Mouse (Mus musculus) limb, embryonic 15.5 days (tissue): ENCODE data around the gene Lypd6. TPM values are rescaled to one million over a fixed set of nuclear protein-coding genes. Genes with fewer than 3 reads are reported as not detected.

Experiments
- ATAC-seq: fragments of 200-750 bp; cut with Nextera tagmentation; 2 replicates; pipeline ENCODE4 v1.8.0; 2017; ENCODE audit warnings: low read depth, moderate TSS enrichment; ENCODE audit not compliant: insufficient number of reproducible peaks, low FRiP score, low TSS enrichment
- H3K27ac ChIP-seq: fragments of 300-500 bp; sonication (generic); 2 replicates; pipeline ENCODE4 v1.5.1; 2015; ENCODE audit warnings: moderate library complexity, mild to moderate bottlenecking, inconsistent platforms
- H3K27me3 ChIP-seq: fragments of 300-500 bp; sonication (generic); 2 replicates; pipeline ENCODE4 v1.6.1; 2015; ENCODE audit warnings: inconsistent platforms
- H3K36me3 ChIP-seq: fragments of 300-500 bp; sonication (generic); 2 replicates; pipeline ENCODE4 v1.6.1; 2015; ENCODE audit warnings: inconsistent platforms
- H3K4me1 ChIP-seq: fragments of 300-500 bp; sonication (generic); 2 replicates; pipeline ENCODE4 v1.6.1; 2015; ENCODE audit warnings: inconsistent platforms
- H3K4me2 ChIP-seq: fragments of 300-500 bp; sonication (generic); 2 replicates; pipeline ENCODE4 v1.6.1; 2015; ENCODE audit warnings: mild to moderate bottlenecking, inconsistent platforms
- H3K4me3 ChIP-seq: fragments of 300-500 bp; sonication (generic); 2 replicates; pipeline ENCODE4 v1.5.1; 2015; ENCODE audit warnings: mild to moderate bottlenecking, inconsistent platforms
- H3K9ac ChIP-seq: fragments of 300-500 bp; sonication (generic); 2 replicates; pipeline ENCODE4 v1.6.1; 2015; ENCODE audit warnings: inconsistent platforms
- H3K9me3 ChIP-seq: fragments of 300-500 bp; sonication (generic); 2 replicates; pipeline ENCODE4 v1.6.1; 2016; ENCODE audit warnings: inconsistent platforms
- whole genome bisulfite sequencing: fragments of 180-500 bp; shearing (Covaris S2); methylation state at CpG from one replicate; pipeline ENCODE4 v1.1.7; 2015; 5-methylcytosine and 5-hydroxymethylcytosine counted together
- polyA plus RNA-seq: library from polyadenylated mRNA; unstranded; fragments of >200 nt; fragmentation: Nextera tagmentation; extraction: Ambion mirVana; gene quantifications from 2 replicates; pipeline ENCODE4 v1.2.1, GENCODE M21; 2015

The Lypd6 gene
- polyA plus RNA-seq, 1 experiment from 2014 or later = 13.2 TPM

DNA sequence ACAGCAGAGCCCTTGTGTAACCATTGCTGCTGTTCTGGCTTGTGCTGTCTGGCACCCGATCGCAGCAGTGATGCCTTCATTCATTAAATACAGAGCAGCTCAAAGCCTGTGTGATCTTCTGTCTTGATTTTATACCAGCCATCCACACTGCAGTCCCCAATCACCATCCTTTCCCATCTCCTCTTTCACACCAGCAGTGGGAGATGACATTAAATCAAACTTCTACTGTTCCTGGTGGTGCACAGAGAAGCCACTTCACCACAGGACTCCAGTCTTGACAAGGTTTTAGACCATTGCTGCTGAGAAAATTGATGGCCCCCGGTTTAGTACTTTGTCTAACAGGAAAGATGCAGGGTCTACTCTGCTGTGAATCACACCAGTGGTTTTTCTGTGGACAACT lies 44.9 kb downstream of the Lypd6 start:
- Histone ChIP-seq H3K27ac (no peak overlapping the region), H3K36me3 (no peaks in the 10 kb centered on the region), H3K27me3 (no peaks in the 10 kb centered on the region), H3K4me3 (no peak overlapping the region), H3K9ac (no peak overlapping the region), H3K9me3 (no peaks in the 10 kb centered on the region), H3K4me1 (peaks cover 7% of the 10 kb centered on the region), H3K4me2 (no peak overlapping the region)
- no peak for ATAC-seq
- 79% methylated on average over 3 of the region's 3 CpGs for WGBS

GRCm38 (mm10) chr2:50111609-50112008 lies 45.4 kb downstream of the Lypd6 start:
- H3K9ac ChIP-seq = no peak overlapping the region
- H3K27me3 ChIP-seq = no peaks in the 10 kb centered on the region
- ATAC-seq = no peak
- H3K4me2 ChIP-seq = no peak overlapping the region
- H3K9me3 ChIP-seq = no peaks in the 10 kb centered on the region
- H3K4me3 ChIP-seq = no peak overlapping the region
- H3K4me1 ChIP-seq = peaks cover 7% of the 10 kb centered on the region
- WGBS = 55% methylated on average over 1 of the region's 1 CpGs
- H3K36me3 ChIP-seq = no peaks in the 10 kb centered on the region
- H3K27ac ChIP-seq = no peak overlapping the region

- WGBS = 88% methylated on average over 5 of the region's 5 CpGs
- Histone ChIP-seq H3K36me3 (no peaks in the 10 kb centered on the region), H3K27ac (no peak overlapping the region), H3K4me2 (no peak overlapping the region), H3K9ac (no peak overlapping the region), H3K27me3 (no peaks in the 10 kb centered on the region), H3K9me3 (no peaks in the 10 kb centered on the region), H3K4me3 (no peak overlapping the region), H3K4me1 (peaks cover 7% of the 10 kb centered on the region)
- no peak for ATAC-seq
These were observed 46.2 kb downstream of the Lypd6 start for GRCm38 (mm10) chr2:50112427-50112826.

GRCm38 (mm10) chr2:50119101-50119500 lies 52.9 kb downstream of the Lypd6 start:
- 90% methylated on average over 7 of the region's 7 CpGs for WGBS
- no peak overlapping the region for H3K9ac ChIP-seq

DNA sequence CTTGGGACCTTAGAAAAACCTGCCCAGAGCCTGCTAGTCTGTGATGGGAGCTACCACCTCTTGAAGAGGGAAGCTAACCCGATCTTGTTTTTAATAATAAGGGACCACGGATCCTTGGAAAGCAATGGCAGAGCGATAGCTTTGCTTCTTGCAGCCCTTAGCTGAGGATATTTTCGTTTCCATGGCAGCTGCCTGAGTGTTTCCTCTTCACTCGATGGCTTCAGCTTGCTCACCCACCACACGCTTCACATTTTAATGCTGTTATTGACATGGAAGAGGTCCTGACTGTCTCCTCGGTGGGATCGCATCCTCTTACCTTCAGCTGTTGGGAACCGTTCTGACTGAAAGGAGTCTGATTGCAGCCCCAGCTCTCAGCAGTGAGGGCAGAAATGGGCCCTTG lies 54.6 kb downstream of the Lypd6 start:
- Histone ChIP-seq H3K4me2 (no peak overlapping the region), H3K27ac (no peak overlapping the region), H3K9ac (no peak overlapping the region), H3K27me3 (no peaks in the 10 kb centered on the region), H3K4me1 (0 out of 2 replicates have a peak, but pooled peaks cover 6% of the 10 kb centered on the region), H3K36me3 (no peaks in the 10 kb centered on the region), H3K4me3 (no peak overlapping the region), H3K9me3 (no peaks in the 10 kb centered on the region)
- no peak for ATAC-seq
- 80% methylated on average over 9 of the region's 9 CpGs for WGBS

More at GRCm38 (mm10) chr2:50119101-50119500, 52.9 kb downstream of the Lypd6 start:
- no peaks in the 10 kb centered on the region for H3K27me3 ChIP-seq
- H3K36me3 ChIP-seq = no peaks in the 10 kb centered on the region
- no peaks in the 10 kb centered on the region for H3K9me3 ChIP-seq
- H3K4me3 ChIP-seq = no peak overlapping the region
- H3K27ac ChIP-seq = no peak overlapping the region
- no peak for ATAC-seq
- H3K4me1 ChIP-seq = 0 out of 2 replicates have a peak, but pooled peaks cover 6% of the 10 kb centered on the region
- H3K4me2 ChIP-seq = no peak overlapping the region

- no peak overlapping the region for H3K4me2 ChIP-seq
- 0 out of 2 replicates have a peak, but pooled peaks cover 10% of the 10 kb centered on the region for H3K4me1 ChIP-seq
- H3K9ac ChIP-seq = no peak overlapping the region
- H3K27ac ChIP-seq = no peak overlapping the region
- H3K27me3 ChIP-seq = no peaks in the 10 kb centered on the region
- 40% methylated on average over 5 of the region's 5 CpGs for WGBS
- no peak for ATAC-seq
- no peak overlapping the region for H3K4me3 ChIP-seq
- no peaks in the 10 kb centered on the region for H3K9me3 ChIP-seq
- H3K36me3 ChIP-seq = no peaks in the 10 kb centered on the region
These were observed 57.1 kb downstream of the Lypd6 start for GRCm38 (mm10) chr2:50123376-50123775.

- ATAC-seq = no peak
- Histone ChIP-seq H3K27ac (no peak overlapping the region), H3K9me3 (no peaks in the 10 kb centered on the region), H3K36me3 (no peaks in the 10 kb centered on the region), H3K4me1 (0 out of 2 replicates have a peak, but pooled peaks cover 8% of the 10 kb centered on the region), H3K4me3 (no peak overlapping the region), H3K27me3 (no peaks in the 10 kb centered on the region), H3K4me2 (no peak overlapping the region), H3K9ac (no peak overlapping the region)
- WGBS = 76% methylated on average over 9 of the region's 9 CpGs
These were observed 61.4 kb downstream of the Lypd6 start for GRCm38 (mm10) chr2:50127513-50128175.

- no peak for ATAC-seq
- no peak overlapping the region for H3K9ac ChIP-seq
- H3K27ac ChIP-seq = no peak overlapping the region
- no peak overlapping the region for H3K4me2 ChIP-seq
- 74% methylated on average over 12 of the region's 12 CpGs for WGBS
- no peak overlapping the region for H3K4me3 ChIP-seq
- H3K4me1 ChIP-seq = 0 out of 2 replicates have a peak, but pooled peaks cover 6% of the 10 kb centered on the region
- H3K27me3 ChIP-seq = no peaks in the 10 kb centered on the region
- no peaks in the 10 kb centered on the region for H3K36me3 ChIP-seq
- no peaks in the 10 kb centered on the region for H3K9me3 ChIP-seq
These were observed 62.4 kb downstream of the Lypd6 start for GRCm38 (mm10) chr2:50128322-50129277.

DNA sequence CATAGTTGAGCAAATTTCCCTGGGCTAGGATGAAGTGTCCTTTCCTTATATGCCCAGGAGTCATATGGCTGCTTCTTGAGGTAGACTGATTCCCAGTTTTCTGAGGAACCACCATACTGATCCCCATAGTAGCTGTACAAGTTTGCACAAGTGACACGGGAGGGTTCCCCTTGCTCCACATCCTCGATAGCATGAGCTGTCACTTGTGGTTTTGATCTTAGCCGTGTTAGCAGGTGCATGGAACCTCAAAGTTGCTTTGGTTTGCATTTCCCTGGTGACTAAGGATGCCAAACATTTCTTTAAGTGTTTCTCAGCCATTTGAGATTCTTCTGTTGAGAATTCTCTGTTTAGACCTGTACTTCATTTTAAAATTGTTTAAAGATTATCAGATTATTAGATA lies 64.4 kb downstream of the Lypd6 start:
- Histone ChIP-seq H3K4me3 (no peak overlapping the region), H3K4me2 (no peak overlapping the region), H3K4me1 (0 out of 2 replicates have a peak, but pooled peaks cover 4% of the 10 kb centered on the region), H3K27me3 (no peaks in the 10 kb centered on the region), H3K27ac (no peak overlapping the region), H3K9ac (no peak overlapping the region), H3K36me3 (no peaks in the 10 kb centered on the region), H3K9me3 (no peaks in the 10 kb centered on the region)
- 75% methylated on average over 3 of the region's 3 CpGs for WGBS
- ATAC-seq = no peak

DNA sequence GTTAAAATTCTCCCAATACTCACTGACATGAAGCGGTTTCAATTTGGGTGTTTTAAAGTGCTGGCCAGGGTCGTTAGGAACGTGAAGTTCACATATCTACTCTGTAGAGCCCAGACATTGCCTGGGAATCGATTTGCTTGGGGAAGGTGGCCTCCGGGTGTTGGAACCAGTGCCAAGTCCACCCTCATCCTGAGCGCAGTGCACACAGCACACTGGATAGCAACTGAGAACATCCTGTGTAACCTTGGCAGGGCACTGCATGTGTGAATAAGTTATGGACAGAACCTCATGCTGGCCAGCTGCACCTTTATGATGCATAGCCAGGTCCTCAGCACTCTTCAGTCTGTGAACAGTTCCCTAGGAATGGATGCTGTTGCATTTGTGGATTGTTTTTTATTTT lies 77.4 kb downstream of the Lypd6 start:
- Histone ChIP-seq H3K9ac (no peak overlapping the region), H3K9me3 (no peaks in the 10 kb centered on the region), H3K36me3 (no peaks in the 10 kb centered on the region), H3K27ac (no peak overlapping the region), H3K4me2 (no peak overlapping the region), H3K4me3 (no peak overlapping the region), H3K27me3 (no peaks in the 10 kb centered on the region), H3K4me1 (peaks cover 17% of the 10 kb centered on the region)
- WGBS = 53% methylated on average over 6 of the region's 6 CpGs
- no peak for ATAC-seq

GRCm38 (mm10) chr2:50147308-50147707 lies 81.1 kb downstream of the Lypd6 start:
- Histone ChIP-seq H3K4me1 (peaks cover 19% of the 10 kb centered on the region), H3K27me3 (no peaks in the 10 kb centered on the region), H3K27ac (no peak overlapping the region), H3K4me3 (no peak overlapping the region), H3K9me3 (no peaks in the 10 kb centered on the region), H3K36me3 (no peaks in the 10 kb centered on the region), H3K9ac (no peak overlapping the region), H3K4me2 (no peak overlapping the region)
- peak; percentile 24; the same call in 1 of the 2 replicates for ATAC-seq
- 18% methylated on average over 9 of the region's 9 CpGs for WGBS
